ENCODE assay signal across 24 mouse cellular contexts in genomic region chr2:154255770-154256169, GRCm38 (mm10). TPM values are rescaled to one million over a fixed set of nuclear protein-coding genes. Genes with fewer than 3 reads are reported as not detected.
"Had no signal": no experiment of that assay in that cellular context is flagged by ENCODE, and none has a peak within 500 bp of the region (broad histone marks: within the 10 kb centered on the region; RNA-seq: fewer than 3 reads in every experiment).

No protein-coding gene starts in this region.

- H3K4me1 ChIP-seq: neural tube, embryonic 13.5 days; neural tube, embryonic 15.5 days; stomach, embryonic 15.5 days had no signal

- DNase-seq: retina, postnatal 1 day; right cerebral cortex, adult 18-20 months; right cerebral cortex, postnatal 14 days; right cerebral cortex, postnatal 25 days; right cerebral cortex, postnatal 4 days; spleen, adult 18-20 months; thymus, adult 18-20 months; thymus, adult 2 months; thymus, postnatal 14 days; thymus, postnatal 25 days; thymus, postnatal 36 days; thymus, postnatal 4 days had no signal

- H3K4me3 ChIP-seq: neural tube, embryonic 13.5 days; neural tube, embryonic 15.5 days; stomach, embryonic 15.5 days had no signal

- H3K36me3 ChIP-seq: neural tube, embryonic 13.5 days; neural tube, embryonic 15.5 days; stomach, embryonic 15.5 days had no signal

- H3K27ac ChIP-seq: neural tube, embryonic 13.5 days; neural tube, embryonic 15.5 days; stomach, embryonic 15.5 days; stomach, postnatal 0 days had no signal

- H3K9me3 ChIP-seq: neural tube, embryonic 13.5 days; neural tube, embryonic 15.5 days; stomach, embryonic 15.5 days had no signal

- H3K27me3 ChIP-seq: neural tube, embryonic 13.5 days; neural tube, embryonic 15.5 days; stomach, embryonic 15.5 days had no signal

- H3K9ac ChIP-seq: neural tube, embryonic 13.5 days; neural tube, embryonic 15.5 days; stomach, embryonic 15.5 days had no signal

RNA-seq across cellular contexts. Expression of gene Bpifb9a, which starts 1.9 kb away (rescaled TPM):
- total RNA-seq: neutrophil, adult 5-6 weeks had no signal
- polyA plus RNA-seq: neural tube, embryonic 13.5 days; neural tube, embryonic 14.5 days; neural tube, embryonic 15.5 days; small intestine, adult 2 months; spleen, adult 2 months; stomach, embryonic 14.5 days; stomach, embryonic 15.5 days; stomach, embryonic 16.5 days; stomach, postnatal 0 days; testis, adult 2 months; urinary bladder, adult 2 months had no signal

RNA-seq across cellular contexts. Expression of gene Bpifb5, which starts 32.2 kb away (rescaled TPM):
- total RNA-seq: neutrophil, adult 5-6 weeks had no signal
- polyA plus RNA-seq: neural tube, embryonic 13.5 days; small intestine, adult 2 months had no signal

RNA-seq across cellular contexts. Expression of gene Bpifb9b, which starts 51.3 kb away (rescaled TPM):
- total RNA-seq: neutrophil, adult 5-6 weeks had no signal
- polyA plus RNA-seq: neural tube, embryonic 13.5 days; neural tube, embryonic 14.5 days; neural tube, embryonic 15.5 days; small intestine, adult 2 months; spleen, adult 2 months; stomach, embryonic 14.5 days; stomach, embryonic 15.5 days; stomach, embryonic 16.5 days; stomach, postnatal 0 days; testis, adult 2 months; urinary bladder, adult 2 months had no signal
